Comparison of ENCODE assay signal across 18 mouse cellular contexts in the genomic region with DNA sequence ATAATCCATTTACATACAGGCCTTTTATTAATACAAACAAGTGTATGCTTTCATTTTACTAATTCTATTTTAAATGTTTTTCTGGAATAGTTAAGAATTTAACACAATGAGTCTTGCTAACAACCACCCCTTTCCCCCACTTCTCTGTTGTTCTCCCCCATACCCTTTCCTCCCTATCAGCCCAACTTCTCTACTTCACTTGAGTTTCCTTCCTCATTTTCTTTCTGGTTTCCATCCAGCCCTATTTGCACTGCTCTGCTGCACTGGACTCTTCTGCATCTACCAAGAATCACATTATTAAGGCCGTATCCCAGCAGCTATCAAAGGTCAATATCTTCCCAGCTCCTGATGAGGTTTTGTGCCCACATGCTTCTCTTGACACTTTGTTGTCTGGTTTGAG.
"Had no signal": no experiment of that assay in that cellular context is flagged by ENCODE, and none has a peak within 500 bp of the region (broad histone marks: within the 10 kb centered on the region; RNA-seq: fewer than 3 reads in every experiment).

No protein-coding gene starts in this region.

- ATAC-seq: intestine, postnatal 0 days; lung, postnatal 0 days had no signal

- DNase-seq: kidney, adult 8-10 months; kidney, postnatal 25 days; left cerebral cortex, postnatal 4 days; lung, adult 2 months; lung, postnatal 36 days; retina, postnatal 1 day; right cerebral cortex, postnatal 4 days; spleen, adult 18-20 months; thymus, adult 2 months; thymus, postnatal 25 days had no signal

- H3K4me2 ChIP-seq: limb, embryonic 13.5 days; midbrain, embryonic 12.5 days; neural tube, embryonic 12.5 days; stomach, embryonic 15.5 days had no signal

- H3K27ac ChIP-seq: limb, embryonic 13.5 days; liver, embryonic 14.5 days; midbrain, embryonic 12.5 days; neural tube, embryonic 12.5 days; stomach, embryonic 15.5 days had no signal

- H3K4me1 ChIP-seq: limb, embryonic 13.5 days; midbrain, embryonic 12.5 days; neural tube, embryonic 12.5 days; stomach, embryonic 15.5 days had no signal

- H3K9me3 ChIP-seq: limb, embryonic 13.5 days; midbrain, embryonic 12.5 days; neural tube, embryonic 12.5 days; stomach, embryonic 15.5 days had no signal

- H3K36me3 ChIP-seq: limb, embryonic 13.5 days; midbrain, embryonic 12.5 days; neural tube, embryonic 12.5 days; stomach, embryonic 15.5 days had no signal

- H3K4me3 ChIP-seq: limb, embryonic 13.5 days; midbrain, embryonic 12.5 days; myocyte; neural tube, embryonic 12.5 days; stomach, embryonic 15.5 days had no signal

- H3K27me3 ChIP-seq: limb, embryonic 13.5 days; midbrain, embryonic 12.5 days; neural tube, embryonic 12.5 days; stomach, embryonic 15.5 days had no signal

- H3K9ac ChIP-seq: limb, embryonic 13.5 days; liver, embryonic 14.5 days; midbrain, embryonic 12.5 days; neural tube, embryonic 12.5 days; stomach, embryonic 15.5 days had no signal
